Mouse (Mus musculus) lung, postnatal 0 days (tissue): ENCODE results near the gene Fam196b.

ENCODE experiments used
- CTCF ChIP-seq: IDR thresholded peaks from 2 replicates; pipeline ENCODE4 v1.5.1; 2016; ENCODE audit warnings: antibody characterized with exemption, mild to moderate bottlenecking
- EP300 ChIP-seq: IDR thresholded peaks from 2 replicates; pipeline ENCODE4 v1.6.1; 2016; ENCODE audit warnings: antibody characterized with exemption, mild to moderate bottlenecking, control low read depth

- TF ChIP-seq CTCF (no peak), EP300 (no peak)
Measured at GRCm38 (mm10) chr11:34332344-34333031, 17.9 kb downstream of the Fam196b start.
